Mouse (Mus musculus) C2C12 (cell line): ENCODE measurements at regions not wholly inside any gene's neighbourhood (a gene's known extent, or its start where the extent isn't known, plus 50 kb on each side); places are given as distances from the start of the nearest gene placed in this dataset.

Experiments
- H3K27me3 ChIP-seq: one replicate; pipeline ENCODE4 v1.6.1; 2011; ENCODE audit not compliant: control insufficient read depth, insufficient read depth, insufficient read length
- H3K36me3 ChIP-seq: one replicate; pipeline ENCODE4 v1.6.1; 2011; ENCODE audit not compliant: control insufficient read depth, insufficient read depth
- H3K4me3 ChIP-seq: one replicate; pipeline ENCODE4 v1.5.1; 2011; ENCODE audit warnings: mild to moderate bottlenecking, control low read depth; ENCODE audit not compliant: poor library complexity, insufficient read depth, severe bottlenecking
- H3K79me2 ChIP-seq: one replicate; pipeline ENCODE4 v1.6.1; 2011; ENCODE audit not compliant: control insufficient read depth, insufficient read depth
- H3K79me3 ChIP-seq: one replicate; pipeline ENCODE4 v1.6.1; 2011; ENCODE audit warnings: low read depth, control low read depth
- H3ac ChIP-seq: one replicate; pipeline ENCODE3; 2011; ENCODE audit warnings: low read depth; ENCODE audit not compliant: control insufficient read depth, insufficient read length
- CEBPB ChIP-seq: IDR thresholded peaks from one replicate; pipeline ENCODE4 v1.6.1; 2011; ENCODE audit warnings: low read depth, mild to moderate bottlenecking, control low read depth, moderate library complexity
- CTCF ChIP-seq: IDR thresholded peaks from one replicate; pipeline ENCODE4 v1.5.1; 2011; ENCODE audit not compliant: control insufficient read depth, insufficient read depth, insufficient read length
- FOSL1 ChIP-seq: IDR thresholded peaks from one replicate; pipeline ENCODE4 v1.8.0; 2011; ENCODE audit warnings: mild to moderate bottlenecking, low read length; ENCODE audit not compliant: poor library complexity, insufficient read depth, severe bottlenecking
- MAX ChIP-seq: IDR thresholded peaks from one replicate; pipeline ENCODE4 v1.6.1; 2011; ENCODE audit warnings: mild to moderate bottlenecking, control low read depth
- MYOD1 ChIP-seq: IDR thresholded peaks from one replicate; pipeline ENCODE4 v1.6.1; 2011; ENCODE audit warnings: low read depth; ENCODE audit not compliant: control insufficient read depth, insufficient read length
- MYOG ChIP-seq: IDR thresholded peaks from one replicate; pipeline ENCODE4 v1.6.1; 2011; ENCODE audit not compliant: control insufficient read depth, insufficient read length; ENCODE audit errors: extremely low read depth
- USF1 ChIP-seq: IDR thresholded peaks from one replicate; pipeline ENCODE4 v1.6.1; 2011; ENCODE audit warnings: low read depth, mild to moderate bottlenecking, control low read depth, moderate library complexity

GRCm38 (mm10) chr2:101371834-101372493, 252.6 kb upstream of the Rag2 start:
- Histone ChIP-seq H3ac (no peak overlapping the region), H3K27me3 (no peaks in the 10 kb centered on the region), H3K79me2 (no peaks in the 10 kb centered on the region), H3K4me3 (no peak overlapping the region), H3K79me3 (no peaks in the 10 kb centered on the region), H3K36me3 (no peaks in the 10 kb centered on the region)
- TF ChIP-seq USF1 (no peak), MAX (no peak), CTCF (no peak), CEBPB (no peak), FOSL1 (no peak), MYOG (no peak), MYOD1 (no peak)

- Histone ChIP-seq H3K79me2 (no peaks in the 10 kb centered on the region), H3K79me3 (no peaks in the 10 kb centered on the region), H3ac (no peak overlapping the region), H3K4me3 (no peak overlapping the region), H3K36me3 (no peaks in the 10 kb centered on the region), H3K27me3 (no peaks in the 10 kb centered on the region)
- TF ChIP-seq MAX, result no peak
- no peak for TF ChIP-seq CEBPB
- no peak for TF ChIP-seq FOSL1
- no peak for TF ChIP-seq MYOG
- no peak for TF ChIP-seq CTCF
- TF ChIP-seq MYOD1, result no peak
- no peak for TF ChIP-seq USF1
These were observed 243.9 kb upstream of the Rag2 start for GRCm38 (mm10) chr2:101380595-101380994.

- no peaks in the 10 kb centered on the region for H3K79me2 ChIP-seq
- no peaks in the 10 kb centered on the region for H3K36me3 ChIP-seq
- no peaks in the 10 kb centered on the region for H3K27me3 ChIP-seq
- H3K79me3 ChIP-seq, result no peaks in the 10 kb centered on the region
- no peak overlapping the region for H3ac ChIP-seq
- no peak overlapping the region for H3K4me3 ChIP-seq
- TF ChIP-seq CEBPB, result no peak
- TF ChIP-seq FOSL1, result no peak
- TF ChIP-seq CTCF, result no peak
- no peak for TF ChIP-seq MYOG
- no peak for TF ChIP-seq USF1
- TF ChIP-seq MYOD1, result no peak
- no peak for TF ChIP-seq MAX
These were observed 209.5 kb upstream of the Rag2 start for GRCm38 (mm10) chr2:101415002-101415401.

- Histone ChIP-seq H3K4me3 (no peak overlapping the region), H3ac (no peak overlapping the region), H3K79me3 (no peaks in the 10 kb centered on the region), H3K36me3 (no peaks in the 10 kb centered on the region), H3K79me2 (no peaks in the 10 kb centered on the region), H3K27me3 (no peaks in the 10 kb centered on the region)
- TF ChIP-seq FOSL1 (no peak), MYOG (no peak), MAX (no peak), CEBPB (no peak), CTCF (no peak), USF1 (no peak), MYOD1 (no peak)
These were observed 207.8 kb upstream of the Rag2 start for GRCm38 (mm10) chr2:101416702-101417101.

- Histone ChIP-seq H3K27me3 (no peaks in the 10 kb centered on the region), H3K79me2 (no peaks in the 10 kb centered on the region), H3K79me3 (no peaks in the 10 kb centered on the region), H3K4me3 (no peak overlapping the region), H3ac (no peak overlapping the region), H3K36me3 (no peaks in the 10 kb centered on the region)
- TF ChIP-seq FOSL1 (no peak), MYOG (no peak), MAX (no peak), USF1 (no peak), MYOD1 (no peak), CEBPB (no peak), CTCF (no peak)
These were observed 191.2 kb upstream of the Rag2 start for GRCm38 (mm10) chr2:101433141-101433895.

- no peaks in the 10 kb centered on the region for H3K79me3 ChIP-seq
- no peak for TF ChIP-seq CTCF
- no peak for TF ChIP-seq USF1
- TF ChIP-seq MYOG, result no peak
- no peak for TF ChIP-seq CEBPB
- no peak for TF ChIP-seq MYOD1
- TF ChIP-seq FOSL1, result no peak
- TF ChIP-seq MAX, result no peak
- no peaks in the 10 kb centered on the region for H3K36me3 ChIP-seq
- no peak overlapping the region for H3ac ChIP-seq
- no peak overlapping the region for H3K4me3 ChIP-seq
- H3K27me3 ChIP-seq, result no peaks in the 10 kb centered on the region
- no peaks in the 10 kb centered on the region for H3K79me2 ChIP-seq
These were observed 184.3 kb upstream of the Rag2 start for GRCm38 (mm10) chr2:101440231-101440630.
